Mouse (Mus musculus) skeletal muscle tissue, adult 2 months (tissue): ENCODE data around the gene Wdfy3.

Experiments
- DNase-seq: peaks from one replicate; pipeline ENCODE4 v3.0.0-alpha.2; 2012; ENCODE audit warnings: low read depth, low spot score

Wdfy3 gene

GRCm38 (mm10) chr5:101785921-101786614 is 283.7 kb downstream of the Wdfy3 start:
- no peak for DNase-seq

- no peak for DNase-seq
These were observed 284.9 kb downstream of the Wdfy3 start for GRCm38 (mm10) chr5:101784787-101785186.

GRCm38 (mm10) chr5:101784328-101784727 is 285.4 kb downstream of the Wdfy3 start:
- DNase-seq: no peak
